Mouse (Mus musculus) lung, postnatal 0 days (tissue): ENCODE data around the gene Itpa. TPM values are rescaled to one million over a fixed set of nuclear protein-coding genes. Genes with fewer than 3 reads are reported as not detected.
A peak's percentile ranks its signal among the peaks of the same experiment; 100 is the strongest.

Experiments
- ATAC-seq: fragments of 200-750 bp; cut with Nextera tagmentation; 2 replicates; pipeline ENCODE4 v1.8.0; 2017; ENCODE audit warnings: moderate library complexity
- DNase-seq: peaks from one replicate; pipeline ENCODE4 v3.0.0-alpha.2; 2016; ENCODE audit warnings: low spot score
- H3K27ac ChIP-seq: fragments of 300-500 bp; sonication (generic); 2 replicates; pipeline ENCODE4 v1.5.1; 2014; ENCODE audit warnings: antibody characterized with exemption, mild to moderate bottlenecking, low read length, mixed read lengths
- H3K27me3 ChIP-seq: fragments of 300-500 bp; sonication (generic); replicated peaks from 2 replicates; pipeline ENCODE4 v1.6.1; 2014; ENCODE audit warnings: low read length, mixed read lengths; ENCODE audit not compliant: insufficient read depth
- H3K36me3 ChIP-seq: fragments of 300-500 bp; sonication (generic); 2 replicates; pipeline ENCODE4 v1.6.1; 2014; ENCODE audit warnings: low read length, mixed read lengths; ENCODE audit not compliant: insufficient read depth
- H3K4me1 ChIP-seq: fragments of 300-500 bp; sonication (generic); 2 replicates; pipeline ENCODE4 v1.6.1; 2014; ENCODE audit warnings: antibody characterized with exemption, low read depth, low read length, mixed read lengths; ENCODE audit not compliant: insufficient read depth
- H3K4me2 ChIP-seq: fragments of 300-500 bp; sonication (generic); replicated peaks from 2 replicates; pipeline ENCODE4 v1.6.1; 2014; ENCODE audit warnings: low read depth, mild to moderate bottlenecking, low read length, moderate library complexity, mixed read lengths
- H3K4me3 ChIP-seq: fragments of 300-500 bp; sonication (generic); 2 replicates; pipeline ENCODE4 v1.5.1; 2014; ENCODE audit warnings: low read depth, low read length
- H3K9ac ChIP-seq: fragments of 300-500 bp; sonication (generic); replicated peaks from 2 replicates; pipeline ENCODE4 v1.6.1; 2014; ENCODE audit warnings: low read depth, mild to moderate bottlenecking
- H3K9me3 ChIP-seq: fragments of 300-500 bp; sonication (generic); 2 replicates; pipeline ENCODE4 v1.6.1; 2016; ENCODE audit warnings: low read length, mixed read lengths
- CTCF ChIP-seq: IDR thresholded peaks from 2 replicates; pipeline ENCODE4 v1.5.1; 2016; ENCODE audit warnings: antibody characterized with exemption, mild to moderate bottlenecking
- EP300 ChIP-seq: IDR thresholded peaks from 2 replicates; pipeline ENCODE4 v1.6.1; 2016; ENCODE audit warnings: antibody characterized with exemption, mild to moderate bottlenecking, control low read depth
- WGBS: fragments of 180-500 bp; shearing (Covaris S2); extraction: QIAGEN DNeasy Blood & Tissue Kit; methylation state at CpG from one replicate; pipeline ENCODE4 v1.1.7; 2014; 5-methylcytosine and 5-hydroxymethylcytosine counted together
- polyA plus RNA-seq: library from polyadenylated mRNA; unstranded; fragments of >200 nt; fragmentation: Nextera tagmentation; extraction: Ambion mirVana; gene quantifications from 2 replicates; pipeline ENCODE4 v1.2.1, GENCODE M21; 2015

Gene Itpa
- polyA plus RNA-seq, 1 experiment from 2014 or later = 51.1 TPM

DNA sequence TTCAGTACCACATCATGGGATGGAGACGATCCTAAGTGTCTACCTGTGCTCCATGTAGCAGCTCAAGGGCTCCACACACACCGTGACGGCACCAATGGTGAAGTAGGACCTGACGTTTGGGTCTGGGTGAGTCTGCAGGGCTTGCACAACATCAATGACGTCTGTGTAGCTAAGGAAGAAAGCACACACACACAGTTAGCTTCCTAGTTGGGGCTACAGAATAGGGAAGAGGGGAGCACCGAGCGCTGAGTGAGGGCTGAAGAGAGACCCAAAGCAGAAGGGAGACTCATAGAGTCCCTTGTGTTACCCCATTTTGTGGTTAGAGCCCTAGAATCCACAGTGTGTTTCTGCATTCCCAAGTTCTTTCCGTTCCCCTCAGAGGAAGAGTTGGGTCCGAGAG, 63.3 kb downstream of the Itpa start:
- Histone ChIP-seq H3K4me3 (no peak overlapping the region), H3K4me2 (no peak overlapping the region), H3K27ac (no peak overlapping the region), H3K36me3 (peaks cover 38% of the 10 kb centered on the region), H3K9me3 (no peaks in the 10 kb centered on the region), H3K4me1 (no peaks in the 10 kb centered on the region), H3K27me3 (no peaks in the 10 kb centered on the region), H3K9ac (no peak overlapping the region)
- TF ChIP-seq EP300 (no peak), CTCF (no peak)
- peak; percentile 33 for DNase-seq
- 86% methylated on average over 9 of the region's 9 CpGs for WGBS
- ATAC-seq = peak; percentile 57

Other genes with a start within 250 kb of the Itpa start
- gene Vps16, start 243.3 kb upstream of the Itpa start, polyA plus RNA-seq = 46.8 and 47.0 TPM in 2 replicates
- 6.8 and 8.0 TPM in 2 replicates for gene Pced1a, start 242.9 kb upstream of the Itpa start, polyA plus RNA-seq
- gene Ptpra, start 217.3 kb upstream of the Itpa start, polyA plus RNA-seq = 46.1 and 52.1 TPM in 2 replicates
- gene Mrps26, start 103.9 kb upstream of the Itpa start, polyA plus RNA-seq = 61.0 and 64.0 TPM in 2 replicates
- gene Oxt, start 91.4 kb upstream of the Itpa start, polyA plus RNA-seq = not detected in 2 replicates
- gene Avp, start 85.1 kb upstream of the Itpa start, polyA plus RNA-seq = not detected in 2 replicates
- 4.8 and 5.9 TPM in 2 replicates for gene Fastkd5, start 37.6 kb upstream of the Itpa start, polyA plus RNA-seq
- gene Ubox5, start 37.6 kb upstream of the Itpa start, polyA plus RNA-seq = 4.4 TPM in 2 replicates
- gene Lzts3, start 24.8 kb upstream of the Itpa start, polyA plus RNA-seq = 0.95 and 1.5 TPM in 2 replicates
- gene Ddrgk1, start 3.0 kb upstream of the Itpa start, polyA plus RNA-seq = 82.6 and 90.9 TPM in 2 replicates
- 0.21 and 0.37 TPM in 2 replicates for gene Slc4a11, start 29.9 kb downstream of the Itpa start, polyA plus RNA-seq
- gene 4930402H24Rik, start 238.8 kb downstream of the Itpa start, polyA plus RNA-seq = 15.6 and 22.9 TPM in 2 replicates
- 5.2 and 5.3 TPM in 2 replicates for gene Atrn, start 238.9 kb downstream of the Itpa start, polyA plus RNA-seq